Mouse (Mus musculus) cerebellum, adult 2 months (tissue): ENCODE measurements at regions not wholly inside any gene's neighbourhood (a gene's known extent, or its start where the extent isn't known, plus 50 kb on each side); places are given as distances from the start of the nearest gene placed in this dataset.

Experiments used
- DNase-seq, 2 experiments: peaks; one replicate each; pipeline ENCODE4 v3.0.0; 2021
- H3K27ac ChIP-seq: fragments of 200-500 bp; 2 replicates; pipeline ENCODE4 v1.5.1; 2012; ENCODE audit warnings: low read length, control low read depth, inconsistent platforms; ENCODE audit not compliant: insufficient read depth
- H3K27me3 ChIP-seq: fragments of 200-500 bp; 2 replicates; pipeline ENCODE4 v1.6.1; 2012; ENCODE audit warnings: inconsistent platforms, mild to moderate bottlenecking, low read length, moderate library complexity; ENCODE audit not compliant: control insufficient read depth, insufficient read depth
- H3K4me1 ChIP-seq: fragments of 200-500 bp; 2 replicates; pipeline ENCODE4 v1.6.1; 2011; ENCODE audit warnings: low read length; ENCODE audit not compliant: control insufficient read depth, insufficient read depth
- H3K4me3 ChIP-seq: fragments of 200-500 bp; replicated peaks from 2 replicates; pipeline ENCODE3; 2011; ENCODE audit warnings: mild to moderate bottlenecking, low read depth, low read length, control low read depth; ENCODE audit not compliant: insufficient read depth
- CTCF ChIP-seq: fragments of 200-500 bp; IDR thresholded peaks from 2 replicates; pipeline ENCODE4 v1.5.1; 2011; ENCODE audit warnings: low read depth, mild to moderate bottlenecking, control low read depth, low read length, moderate library complexity, borderline replicate concordance; ENCODE audit not compliant: insufficient read depth
- POLR2A ChIP-seq: fragments of 200-500 bp; IDR thresholded peaks from 2 replicates; pipeline ENCODE4 v1.6.1; 2011; ENCODE audit warnings: low read length, control low read depth, borderline replicate concordance; ENCODE audit not compliant: insufficient read depth
- WGBS: fragments of 180-500 bp; shearing (Covaris S2); methylation state at CpG from one replicate; pipeline ENCODE4 v1.1.7; 2018; 5-methylcytosine and 5-hydroxymethylcytosine counted together

DNA sequence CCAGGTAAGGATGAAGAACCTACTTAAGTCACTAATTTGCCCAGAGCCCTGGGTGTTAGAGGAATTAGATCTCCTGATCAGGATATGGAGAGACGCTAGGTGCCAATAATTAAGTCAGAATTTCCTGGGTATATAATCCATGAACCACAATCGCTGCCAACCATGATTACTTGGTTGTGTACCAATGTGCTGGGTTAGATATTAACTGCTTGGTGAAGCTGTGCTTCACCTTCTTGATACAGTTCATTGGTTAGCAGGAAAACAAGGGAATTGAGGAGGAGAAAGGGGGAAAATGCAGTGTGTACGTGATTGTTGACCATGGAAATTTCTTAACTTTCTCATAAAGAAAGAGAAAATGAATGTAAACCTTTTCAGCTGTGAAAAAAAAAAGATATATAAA lies 961.7 kb upstream of the Slc39a10 start:
- no peak for DNase-seq
- 93% methylated on average over 3 of the region's 3 CpGs for WGBS
- no peak for TF ChIP-seq POLR2A
- H3K27ac ChIP-seq: no peak overlapping the region
- H3K27me3 ChIP-seq: no peaks in the 10 kb centered on the region
- H3K4me3 ChIP-seq: no peak overlapping the region
- H3K4me1 ChIP-seq: no peaks in the 10 kb centered on the region

DNA sequence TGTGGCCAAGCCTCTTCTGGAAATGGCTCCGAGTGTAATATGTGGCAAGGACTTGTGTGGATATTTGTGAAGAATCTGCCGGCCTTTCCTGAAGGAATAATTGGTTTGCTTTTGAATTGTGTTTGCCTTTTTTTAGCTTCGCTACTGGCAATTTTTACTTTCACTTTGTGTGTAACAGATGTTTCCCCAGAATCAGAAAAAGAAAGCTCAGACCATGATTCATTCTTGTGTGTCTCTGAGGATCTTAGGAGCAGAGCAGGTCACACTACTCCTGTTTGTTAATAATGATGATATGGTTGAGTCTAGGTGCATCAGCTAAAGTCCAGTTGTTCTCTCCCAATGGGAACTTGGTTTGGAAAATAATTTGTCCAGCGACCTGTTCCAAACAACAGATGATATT lies 961.3 kb upstream of the Slc39a10 start:
- H3K4me3 ChIP-seq: no peak overlapping the region
- H3K27ac ChIP-seq: no peak overlapping the region
- DNase-seq: no peak
- TF ChIP-seq POLR2A (no peak), CTCF (no peak)
- 89% methylated on average over 4 of the region's 4 CpGs for whole genome bisulfite sequencing
- H3K27me3 ChIP-seq: no peaks in the 10 kb centered on the region
- no peaks in the 10 kb centered on the region for H3K4me1 ChIP-seq

DNA sequence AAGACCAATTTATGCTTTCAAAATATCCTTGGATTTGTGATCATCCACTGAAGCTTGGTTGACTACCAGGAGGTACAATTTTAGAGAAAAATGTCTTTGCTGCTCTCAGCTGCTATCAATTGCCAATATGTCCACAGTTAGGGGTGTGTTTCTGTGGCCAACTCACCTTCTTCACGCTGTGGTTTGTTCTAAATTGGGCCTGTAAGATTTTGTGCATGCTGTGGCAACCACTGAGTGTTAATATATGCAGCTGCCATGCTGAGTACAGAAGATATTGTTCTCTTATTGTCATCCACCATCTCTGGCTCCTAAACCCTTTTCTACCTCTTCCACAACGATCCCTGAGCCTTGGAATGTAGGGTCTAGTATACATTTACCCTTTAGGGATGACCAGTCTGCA lies 948.2 kb upstream of the Slc39a10 start:
- WGBS: 10% methylated on average over 2 of the region's 2 CpGs
- TF ChIP-seq POLR2A (no peak), CTCF (no peak)
- peak; percentile 25 to 68 for DNase-seq
- no peaks in the 10 kb centered on the region for H3K27me3 ChIP-seq
- H3K27ac ChIP-seq: no peak overlapping the region
- H3K4me3 ChIP-seq: no peak overlapping the region
- H3K4me1 ChIP-seq: peaks cover 6% of the 10 kb centered on the region; the same call in 1 of the 2 replicates

DNA sequence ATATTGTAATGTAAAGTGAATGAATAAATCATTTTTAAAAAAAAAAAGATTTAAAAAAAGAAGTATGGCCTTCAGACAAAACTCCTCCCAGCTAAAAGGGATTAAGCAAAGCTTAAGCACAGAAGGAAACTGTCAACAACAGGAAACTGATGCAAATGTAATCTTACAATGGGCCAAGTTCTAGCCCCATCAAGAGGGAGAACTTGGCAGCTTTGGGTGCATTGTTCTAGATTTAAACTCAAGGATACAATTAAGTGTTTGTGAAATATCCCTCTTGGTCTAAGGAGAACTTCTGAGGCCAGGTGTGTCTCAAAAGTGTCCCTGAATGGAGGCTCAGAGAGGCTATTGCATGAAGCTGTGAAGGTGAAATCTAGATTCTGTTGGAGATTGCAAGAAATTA lies 941.4 kb upstream of the Slc39a10 start:
- TF ChIP-seq CTCF (no peak), POLR2A (no peak)
- H3K27ac ChIP-seq: no peak overlapping the region
- no peak overlapping the region for H3K4me3 ChIP-seq
- no peak for DNase-seq
- H3K4me1 ChIP-seq: no peaks in the 10 kb centered on the region
- H3K27me3 ChIP-seq: no peaks in the 10 kb centered on the region

DNA sequence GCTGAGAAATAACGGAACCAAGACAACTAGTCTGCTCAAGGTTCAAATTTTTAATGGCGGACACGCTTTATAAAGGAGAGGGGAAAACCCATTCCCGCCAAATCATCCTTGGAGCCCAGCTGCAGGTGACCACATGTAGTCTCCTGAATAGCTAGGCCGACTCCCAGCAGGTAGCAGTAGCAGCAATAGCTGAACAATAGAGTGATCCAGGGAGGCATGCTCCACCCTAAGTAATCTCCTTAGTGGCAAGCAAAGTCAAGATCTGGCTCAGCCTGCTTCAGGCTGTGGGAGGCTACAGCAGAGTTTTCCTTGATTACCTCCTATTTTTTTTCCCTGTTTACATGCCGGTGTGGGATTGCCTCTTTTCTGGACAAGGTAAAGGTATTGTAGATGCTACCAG lies 934.6 kb upstream of the Slc39a10 start:
- Histone ChIP-seq H3K4me1 (no peaks in the 10 kb centered on the region), H3K27me3 (no peaks in the 10 kb centered on the region), H3K4me3 (no peak overlapping the region), H3K27ac (no peak overlapping the region)
- 93% methylated on average over 6 of the region's 6 CpGs for WGBS
- DNase-seq: no peak
- no peak for TF ChIP-seq POLR2A
- no peak for TF ChIP-seq CTCF

DNA sequence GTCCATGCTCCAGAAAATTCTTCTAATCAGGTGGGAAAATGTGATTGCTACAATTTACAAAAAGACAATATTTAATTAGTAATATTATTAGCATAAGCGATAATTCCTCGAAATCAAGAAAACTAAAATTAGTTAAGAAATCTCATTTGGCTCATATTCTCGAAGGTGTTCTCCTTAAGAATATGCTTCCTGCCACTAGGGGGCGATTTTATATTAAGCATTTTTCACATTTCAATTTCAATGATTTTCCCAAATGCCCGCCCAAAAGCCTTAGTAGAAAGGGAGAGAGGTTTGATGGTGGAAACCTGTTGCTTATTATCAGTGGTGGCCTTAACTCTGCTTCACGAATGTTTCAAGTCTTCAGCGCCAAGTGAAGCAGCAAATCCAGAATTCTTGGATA lies 916.9 kb upstream of the Slc39a10 start:
- DNase-seq: peak; percentile 6 to 45
- TF ChIP-seq CTCF (0 out of 2 replicates have a peak, but pooled peaks have one; percentile 8), POLR2A (no peak)
- no peak overlapping the region for H3K4me3 ChIP-seq
- no peaks in the 10 kb centered on the region for H3K27me3 ChIP-seq
- WGBS: 36% methylated on average over 7 of the region's 7 CpGs
- H3K4me1 ChIP-seq: no peaks in the 10 kb centered on the region
- no peak overlapping the region for H3K27ac ChIP-seq

DNA sequence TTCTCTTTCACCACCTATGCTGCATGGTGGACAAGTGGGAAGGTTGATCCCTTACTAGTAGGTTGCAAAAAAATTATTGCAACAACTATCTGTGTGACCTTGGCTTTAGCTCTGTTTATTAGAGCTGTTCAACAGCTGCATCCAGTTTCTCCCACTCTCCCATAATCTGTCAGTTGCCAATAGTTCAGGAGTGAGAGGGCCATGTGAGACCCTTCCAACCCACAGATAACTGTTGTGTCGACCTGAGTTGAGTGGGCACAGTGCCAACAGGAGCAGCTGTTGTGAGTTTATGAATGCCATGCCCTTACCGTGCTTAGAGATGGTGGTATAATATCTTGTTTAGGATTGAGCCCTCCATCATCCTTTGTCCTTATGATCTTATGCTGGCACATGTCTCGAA lies 902.1 kb upstream of the Slc39a10 start:
- no peak for DNase-seq
- 34% methylated on average over 3 of the region's 3 CpGs for WGBS
- H3K4me1 ChIP-seq: no peaks in the 10 kb centered on the region
- H3K4me3 ChIP-seq: no peak overlapping the region
- H3K27ac ChIP-seq: no peak overlapping the region
- TF ChIP-seq CTCF (no peak), POLR2A (no peak)
- H3K27me3 ChIP-seq: no peaks in the 10 kb centered on the region
